Mouse (Mus musculus): ENCODE measurements around the gene Shank2.

GRCm38 (mm10) chr7:144072219-144072618 is 70.5 kb downstream of the Shank2 start:
- TF ChIP-seq EP300 (IDR thresholded peaks at IDR 0.05; ENCODE audit: low read length) (no peak), PAX5 (IDR thresholded peaks at IDR 0.05; ENCODE audit: low read length) (no peak), CTCF (conservative IDR thresholded peaks at IDR 0.05 in 1 of 2, IDR thresholded peaks at IDR 0.05 in 1 of 2; ENCODE audit: low read depth in 2 of 2, low read length in 2 of 2) (peak; percentile 13 to 69; a peak in 3 of 4 replicates), ZC3H11A (IDR thresholded peaks at IDR 0.05; ENCODE audit: low read depth, low read length) (no peak), POLR2A (IDR thresholded peaks at IDR 0.05; ENCODE audit: low read depth, low read length) (no peak), MAZ (IDR thresholded peaks at IDR 0.05; ENCODE audit: low read depth, low read length) (no peak), CHD2 (IDR thresholded peaks at IDR 0.05; ENCODE audit: low read length) (no peak), GABPA (IDR thresholded peaks at IDR 0.05; ENCODE audit: insufficient replicate concordance, low read depth, low read length) (no peak)
